Mouse (Mus musculus) embryonic fibroblast, embryonic 13.5 days (primary cell): Measurements from ENCODE around the gene Gata5.

Experiments used
- CTCF ChIP-seq: IDR thresholded peaks from 2 replicates; pipeline ENCODE4 v1.5.1; 2011; ENCODE audit warnings: mild to moderate bottlenecking, control low read depth, low read length, moderate library complexity, borderline replicate concordance; ENCODE audit not compliant: insufficient read depth
- POLR2A ChIP-seq: IDR thresholded peaks from 2 replicates; pipeline ENCODE4 v1.6.1; 2011; ENCODE audit warnings: low read depth, mild to moderate bottlenecking, control low read depth, low read length, moderate library complexity

GRCm38 (mm10) chr2:180302201-180302600 is 32.3 kb downstream of the Gata5 start:
- TF ChIP-seq CTCF (no peak), POLR2A (no peak)
